Mouse (Mus musculus) embryonic fibroblast, embryonic 13.5 days (primary cell): ENCODE data around the gene Rexo1.

ENCODE experiments used
- CTCF ChIP-seq: IDR thresholded peaks from 2 replicates; pipeline ENCODE4 v1.5.1; 2011; ENCODE audit warnings: mild to moderate bottlenecking, control low read depth, low read length, moderate library complexity, borderline replicate concordance; ENCODE audit not compliant: insufficient read depth
- POLR2A ChIP-seq: IDR thresholded peaks from 2 replicates; pipeline ENCODE4 v1.6.1; 2011; ENCODE audit warnings: low read depth, mild to moderate bottlenecking, control low read depth, low read length, moderate library complexity

- no peak for TF ChIP-seq POLR2A
- TF ChIP-seq CTCF: no peak
Observed at GRCm38 (mm10) chr10:80494732-80495131, 66.6 kb downstream of the Rexo1 start, which contains the start of gene Onecut3.
